Mouse (Mus musculus) C2C12 (cell line): ENCODE measurements around the gene Cfdp1. TPM values are rescaled to one million over a fixed set of nuclear protein-coding genes. Genes with fewer than 3 reads are reported as not detected.
"Not testable (repeated sequence)": the region's sequence is repeated elsewhere in the genome, so short reads cannot be mapped to it uniquely, and the experiment has no call there.

Source experiments
- H3K27me3 ChIP-seq: one replicate; pipeline ENCODE4 v1.6.1; 2011; ENCODE audit not compliant: control insufficient read depth, insufficient read depth, insufficient read length
- H3K36me3 ChIP-seq: one replicate; pipeline ENCODE4 v1.6.1; 2011; ENCODE audit not compliant: control insufficient read depth, insufficient read depth
- H3K4me3 ChIP-seq: one replicate; pipeline ENCODE4 v1.5.1; 2011; ENCODE audit warnings: mild to moderate bottlenecking, control low read depth; ENCODE audit not compliant: poor library complexity, insufficient read depth, severe bottlenecking
- H3K79me2 ChIP-seq: one replicate; pipeline ENCODE4 v1.6.1; 2011; ENCODE audit not compliant: control insufficient read depth, insufficient read depth
- H3K79me3 ChIP-seq: one replicate; pipeline ENCODE4 v1.6.1; 2011; ENCODE audit warnings: low read depth, control low read depth
- H3ac ChIP-seq: one replicate; pipeline ENCODE3; 2011; ENCODE audit warnings: low read depth; ENCODE audit not compliant: control insufficient read depth, insufficient read length
- CEBPB ChIP-seq: IDR thresholded peaks from one replicate; pipeline ENCODE4 v1.6.1; 2011; ENCODE audit warnings: low read depth, mild to moderate bottlenecking, control low read depth, moderate library complexity
- CTCF ChIP-seq: IDR thresholded peaks from one replicate; pipeline ENCODE4 v1.5.1; 2011; ENCODE audit not compliant: control insufficient read depth, insufficient read depth, insufficient read length
- FOSL1 ChIP-seq: IDR thresholded peaks from one replicate; pipeline ENCODE4 v1.8.0; 2011; ENCODE audit warnings: mild to moderate bottlenecking, low read length; ENCODE audit not compliant: poor library complexity, insufficient read depth, severe bottlenecking
- MAX ChIP-seq: IDR thresholded peaks from one replicate; pipeline ENCODE4 v1.6.1; 2011; ENCODE audit warnings: mild to moderate bottlenecking, control low read depth
- MYOD1 ChIP-seq: IDR thresholded peaks from one replicate; pipeline ENCODE4 v1.6.1; 2011; ENCODE audit warnings: low read depth; ENCODE audit not compliant: control insufficient read depth, insufficient read length
- MYOG ChIP-seq: IDR thresholded peaks from one replicate; pipeline ENCODE4 v1.6.1; 2011; ENCODE audit not compliant: control insufficient read depth, insufficient read length; ENCODE audit errors: extremely low read depth
- USF1 ChIP-seq: IDR thresholded peaks from one replicate; pipeline ENCODE4 v1.6.1; 2011; ENCODE audit warnings: low read depth, mild to moderate bottlenecking, control low read depth, moderate library complexity
- polyA plus RNA-seq: library from polyadenylated mRNA; unstranded; fragments of >200 nt; fragmentation: generic; extraction: Trizol; gene quantifications from one replicate; pipeline ENCODE4 v1.2.1, GENCODE M21; 2012; ENCODE audit warnings: missing spikeins

Gene Cfdp1
- polyA plus RNA-seq, 1 experiment = 58.8 TPM

- no peak for TF ChIP-seq MYOD1
- no peak for TF ChIP-seq CTCF
- Histone ChIP-seq H3K4me3 (no peak overlapping the region), H3K27me3 (no peaks in the 10 kb centered on the region), H3K79me2 (no peaks in the 10 kb centered on the region), H3K36me3 (no peaks in the 10 kb centered on the region), H3ac (no peak overlapping the region), H3K79me3 (no peaks in the 10 kb centered on the region)
Observed at GRCm38 (mm10) chr8:111865857-111866256, 11.8 kb upstream of the Cfdp1 start.

DNA sequence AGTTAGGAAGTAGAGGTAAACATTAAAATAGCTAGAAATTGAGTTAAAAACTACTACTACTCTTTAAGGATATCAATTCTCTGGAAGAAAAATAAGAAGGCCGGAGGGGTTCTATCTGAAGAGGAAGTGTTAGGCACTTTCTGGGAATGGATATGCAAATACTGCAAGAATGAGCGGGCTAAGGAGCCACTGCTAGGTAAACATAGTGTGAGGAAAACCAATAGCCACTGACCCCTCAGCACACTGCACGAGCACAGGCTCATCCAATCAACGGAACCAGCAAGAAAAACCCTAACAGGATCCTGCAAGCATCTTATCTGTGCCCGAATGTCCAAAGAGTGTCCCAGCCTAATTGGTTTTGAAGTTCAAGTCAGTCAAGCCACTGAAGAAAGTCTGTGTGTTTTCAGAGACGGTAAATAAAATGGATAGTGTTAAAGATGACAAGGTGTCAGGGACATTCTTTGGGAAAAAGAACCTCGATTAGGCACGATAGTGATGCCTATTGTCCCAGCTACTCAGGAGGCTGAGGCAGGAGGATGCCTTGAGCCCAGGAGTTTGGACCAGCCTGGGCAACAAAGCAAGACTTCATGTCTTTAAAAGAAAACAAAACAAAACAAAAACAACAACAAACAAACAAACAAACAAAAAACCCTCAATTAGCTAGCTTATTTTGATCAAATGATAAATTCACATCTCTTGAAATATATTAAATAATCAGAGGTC is 11.2 kb upstream of the Cfdp1 start:
- TF ChIP-seq CEBPB (no peak), FOSL1 (no peak), CTCF (no peak), USF1 (no peak)
- H3K36me3 ChIP-seq = no peaks in the 10 kb centered on the region
- H3K79me3 ChIP-seq = no peaks in the 10 kb centered on the region
- no peak overlapping the region for H3K4me3 ChIP-seq
- H3K27me3 ChIP-seq = no peaks in the 10 kb centered on the region
- H3ac ChIP-seq = no peak overlapping the region
- no peaks in the 10 kb centered on the region for H3K79me2 ChIP-seq

DNA sequence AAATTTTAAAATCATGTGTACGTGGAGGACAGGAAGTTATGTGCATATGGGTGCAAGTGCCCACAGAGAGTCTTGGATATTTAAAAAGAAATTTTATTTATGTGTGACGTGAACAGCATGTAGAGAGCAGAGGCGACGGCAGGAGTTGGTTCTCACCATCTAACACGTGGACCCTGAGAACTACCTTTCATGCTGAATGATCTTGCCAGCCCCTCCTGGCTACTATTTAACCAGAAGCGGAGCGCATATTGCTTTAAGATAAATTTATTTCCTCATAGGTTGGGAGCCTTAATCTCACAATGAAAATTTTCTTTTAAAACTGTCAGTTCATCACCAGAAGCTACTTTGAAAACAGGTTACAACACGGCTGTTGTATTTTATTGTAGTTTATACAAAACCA is 10.6 kb upstream of the Cfdp1 start:
- no peaks in the 10 kb centered on the region for H3K36me3 ChIP-seq
- no peak overlapping the region for H3K4me3 ChIP-seq
- TF ChIP-seq MAX (no peak), FOSL1 (no peak), CTCF (no peak), USF1 (no peak), MYOG (no peak), MYOD1 (no peak), CEBPB (no peak)
- H3K27me3 ChIP-seq = no peaks in the 10 kb centered on the region
- H3K79me2 ChIP-seq = no peaks in the 10 kb centered on the region
- no peak overlapping the region for H3ac ChIP-seq
- no peaks in the 10 kb centered on the region for H3K79me3 ChIP-seq

DNA sequence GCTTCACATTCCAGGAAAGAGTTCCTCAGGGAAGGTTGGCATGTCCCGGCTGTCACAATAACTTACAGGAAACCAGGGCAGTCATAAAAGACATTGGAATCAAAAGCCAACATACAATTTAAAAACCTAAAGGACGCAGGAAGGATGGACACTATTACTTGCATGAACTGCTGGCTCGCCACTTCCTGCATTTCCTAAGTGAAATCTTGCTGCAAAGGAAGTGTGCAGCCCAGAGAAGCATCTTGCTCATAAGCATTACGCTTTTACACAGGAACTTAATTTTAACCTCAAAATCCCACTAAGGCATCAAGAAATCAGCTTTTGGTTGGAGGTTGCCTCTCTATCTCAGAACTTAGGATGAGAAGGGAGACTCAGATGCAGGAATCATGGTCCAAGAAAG is 9.2 kb upstream of the Cfdp1 start:
- Histone ChIP-seq H3K79me2 (no peaks in the 10 kb centered on the region), H3K36me3 (no peaks in the 10 kb centered on the region), H3K27me3 (no peaks in the 10 kb centered on the region), H3ac (no peak overlapping the region), H3K79me3 (no peaks in the 10 kb centered on the region), H3K4me3 (no peak overlapping the region)
- TF ChIP-seq USF1 (no peak), MYOD1 (no peak), MAX (no peak), CEBPB (no peak), MYOG (no peak), FOSL1 (no peak), CTCF (no peak)

DNA sequence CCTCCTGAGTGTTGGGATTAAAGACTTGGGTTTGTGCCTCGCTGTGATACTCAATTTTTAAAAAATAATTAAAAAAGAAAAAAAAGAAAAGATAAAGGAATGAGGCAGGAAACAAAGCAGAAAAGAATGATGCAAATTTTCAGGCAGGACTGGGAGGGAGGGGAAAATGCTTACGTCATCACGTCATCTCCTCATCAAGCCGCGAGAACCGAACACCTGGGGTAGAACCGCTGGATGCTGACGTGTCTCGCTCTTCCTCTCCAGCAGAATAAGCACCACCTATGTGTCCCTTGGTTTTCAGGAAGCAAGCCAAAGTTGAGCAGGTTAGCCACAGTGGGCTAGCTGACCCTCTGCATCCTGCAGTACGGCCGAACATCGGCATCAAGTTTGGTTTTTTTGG is 1.9 kb upstream of the Cfdp1 start:
- Histone ChIP-seq H3K79me3 (peaks cover 27% of the 10 kb centered on the region), H3K79me2 (peaks cover 32% of the 10 kb centered on the region), H3K36me3 (no peaks in the 10 kb centered on the region), H3K27me3 (no peaks in the 10 kb centered on the region), H3ac (no peak overlapping the region), H3K4me3 (no peak overlapping the region)
- no peak for TF ChIP-seq MYOG
- TF ChIP-seq CTCF = no peak
- no peak for TF ChIP-seq FOSL1
- no peak for TF ChIP-seq MAX

DNA sequence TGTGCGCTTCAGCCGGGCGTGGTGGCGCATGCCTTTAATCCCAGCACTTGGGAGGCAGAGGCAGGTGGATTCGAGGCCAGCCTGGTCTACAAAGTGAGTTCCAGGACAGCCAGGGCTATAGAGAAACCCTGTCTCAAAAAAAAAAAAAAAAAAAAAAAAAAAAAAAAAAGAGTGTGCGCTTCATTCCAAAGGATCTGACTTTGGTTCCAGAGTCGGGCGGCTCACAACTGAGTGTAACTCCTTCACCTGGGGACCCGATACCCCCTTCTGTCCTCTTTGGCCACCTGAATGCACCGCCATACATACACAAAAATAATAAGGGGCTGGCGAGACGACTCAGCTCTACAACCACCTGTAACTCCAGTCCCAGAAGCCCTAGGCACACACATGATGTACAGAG is 872 bp downstream of the Cfdp1 start:
- Histone ChIP-seq H3K79me3 (peaks cover 48% of the 10 kb centered on the region), H3ac (peak overlapping the region; percentile 93)
- not testable (repeated sequence) for H3K36me3 ChIP-seq

GRCm38 (mm10) chr8:111846746-111847145 is 7.3 kb downstream of the Cfdp1 start:
- Histone ChIP-seq H3K79me3 (peaks cover 50% of the 10 kb centered on the region), H3K4me3 (no peak overlapping the region), H3K36me3 (peaks cover 33% of the 10 kb centered on the region), H3ac (no peak overlapping the region), H3K27me3 (no peaks in the 10 kb centered on the region), H3K79me2 (peaks cover 71% of the 10 kb centered on the region)
- TF ChIP-seq CEBPB (no peak), USF1 (no peak), MYOD1 (no peak), CTCF (no peak), FOSL1 (no peak), MYOG (no peak), MAX (no peak)

More for the DNA sequence above, 872 bp downstream of the Cfdp1 start:
- not testable (repeated sequence) for H3K27me3 ChIP-seq
- Histone ChIP-seq H3K4me3 (peak overlapping the region; percentile 85), H3K79me2 (peaks cover 59% of the 10 kb centered on the region)
